Mouse (Mus musculus) ES-E14 (cell line): Measurements from ENCODE around the gene Fxyd2. TPM values are rescaled to one million over a fixed set of nuclear protein-coding genes. Genes with fewer than 3 reads are reported as not detected.

Source experiments
- DNase-seq: peaks from one replicate; pipeline ENCODE4 v3.0.0-alpha.2; 2013; ENCODE audit warnings: low read depth, low spot score
- H3K27ac ChIP-seq: 2 replicates; pipeline ENCODE4 v1.5.1; 2012; ENCODE audit warnings: low read depth, mild to moderate bottlenecking, low read length, moderate library complexity, mixed read lengths; ENCODE audit not compliant: poor library complexity, insufficient read depth, severe bottlenecking
- H3K36me3 ChIP-seq: 2 replicates; pipeline ENCODE4 v1.6.1; 2012; ENCODE audit warnings: mild to moderate bottlenecking, low read length, moderate library complexity, mixed read lengths; ENCODE audit not compliant: control insufficient read depth, poor library complexity, insufficient read depth, severe bottlenecking
- H3K4me1 ChIP-seq, 2 experiments: fragments of 150-350 bp in 1 of 2; sonication (generic) in 1 of 2; 2 replicates each; pipeline ENCODE4 v1.6.1; 2012; ENCODE audit warnings: low read length in 2 of 2, mild to moderate bottlenecking in 1 of 2, mixed read lengths in 1 of 2; ENCODE audit not compliant: control insufficient read depth in 2 of 2, insufficient read depth in 2 of 2, poor library complexity in 1 of 2
- H3K4me3 ChIP-seq, 2 experiments: fragments of 150-350 bp in 1 of 2; sonication (generic) in 1 of 2; 2 replicates each; pipeline ENCODE4 v1.5.1; 2012; ENCODE audit warnings: low read length in 2 of 2, low read depth in 1 of 2, mild to moderate bottlenecking in 1 of 2, mixed read lengths in 1 of 2; ENCODE audit not compliant: insufficient read depth in 1 of 2, poor library complexity in 1 of 2, severe bottlenecking in 1 of 2
- H3K9ac ChIP-seq: 2 replicates; pipeline ENCODE4 v1.6.1; 2012; ENCODE audit warnings: low read depth, mild to moderate bottlenecking, low read length, mixed read lengths; ENCODE audit not compliant: poor library complexity, insufficient read depth, severe bottlenecking
- H3K9me3 ChIP-seq: fragments of 150-350 bp; sonication (generic); 2 replicates; pipeline ENCODE4 v1.6.1; 2012; ENCODE audit warnings: low read depth, mild to moderate bottlenecking, low read length; ENCODE audit not compliant: control insufficient read depth, insufficient read depth
- CHD2 ChIP-seq: IDR thresholded peaks from 2 replicates; pipeline ENCODE4 v1.6.1; 2014; ENCODE audit warnings: mild to moderate bottlenecking, low read depth, low read length, inconsistent platforms
- HCFC1 ChIP-seq: IDR thresholded peaks from 2 replicates; pipeline ENCODE4 v1.6.1; 2012; ENCODE audit warnings: low read length, inconsistent platforms, borderline replicate concordance; ENCODE audit not compliant: insufficient read depth
- MAFK ChIP-seq: IDR thresholded peaks from 2 replicates; pipeline ENCODE4 v1.6.1; 2014; ENCODE audit warnings: mild to moderate bottlenecking, low read depth, low read length, inconsistent platforms; ENCODE audit not compliant: insufficient read depth
- ZC3H11A ChIP-seq: IDR thresholded peaks from 2 replicates; pipeline ENCODE4 v1.6.1; 2012; ENCODE audit warnings: low read depth, mild to moderate bottlenecking, inconsistent platforms, low read length, borderline replicate concordance
- ZNF384 ChIP-seq: IDR thresholded peaks from 2 replicates; pipeline ENCODE4 v1.6.1; 2012; ENCODE audit warnings: low read depth, low read length, inconsistent platforms
- in situ Hi-C, 2 experiments: fragments of 600-800 bp; cut with MboI; formaldehyde crosslinking; loops; one replicate each; pipeline ENCODE4 v1.15.1; 2025; ENCODE audit warnings: low sequenced_read_pairs in 2 of 2, inconsistent platforms in 1 of 2; ENCODE audit not compliant: unreplicated experiment in 2 of 2
- total RNA-seq: library from RNA; depleted of rRNA; stranded (reverse); fragments of 300-350 nt; gene quantifications from 2 replicates; pipeline ENCODE4 v1.2.3, GENCODE M21; 2012

Gene Fxyd2
- total RNA-seq, 1 experiment = 2.2 TPM

- Histone ChIP-seq H3K27ac (no peak overlapping the region), H3K4me1 (no peaks in the 10 kb centered on the region; a peak in 1 of 4 replicates), H3K9ac (no peak overlapping the region), H3K4me3 (no peak overlapping the region), H3K9me3 (no peaks in the 10 kb centered on the region), H3K36me3 (no peaks in the 10 kb centered on the region)
- no peak for TF ChIP-seq MAFK
- TF ChIP-seq CHD2 = no peak
- DNase-seq = no peak
- in situ Hi-C loops = no loop called here
Measured at GRCm38 (mm10) chr9:45440083-45440784, 40.8 kb downstream of the Fxyd2 start.

- Histone ChIP-seq H3K9ac (no peak overlapping the region), H3K4me3 (no peak overlapping the region), H3K4me1 (peaks cover 0 to 2% of the 10 kb centered on the region in 2 experiments; a peak in 2 of 4 replicates), H3K9me3 (no peaks in the 10 kb centered on the region), H3K36me3 (no peaks in the 10 kb centered on the region), H3K27ac (no peak overlapping the region)
- in situ Hi-C loops = no loop called here
- no peak for DNase-seq
- TF ChIP-seq MAFK (no peak), HCFC1 (no peak), ZC3H11A (no peak), CHD2 (no peak), ZNF384 (no peak)
Measured at GRCm38 (mm10) chr9:45444251-45444798, 44.9 kb downstream of the Fxyd2 start.

- Histone ChIP-seq H3K4me1 (peaks cover 0 to 2% of the 10 kb centered on the region in 2 experiments; a peak in 1 of 4 replicates), H3K4me3 (no peak overlapping the region), H3K27ac (no peak overlapping the region), H3K9me3 (no peaks in the 10 kb centered on the region), H3K9ac (no peak overlapping the region), H3K36me3 (no peaks in the 10 kb centered on the region)
- in situ Hi-C loops = no loop called here
- DNase-seq = no peak
- TF ChIP-seq ZC3H11A (no peak), HCFC1 (no peak), CHD2 (no peak), MAFK (no peak), ZNF384 (no peak)
Measured at GRCm38 (mm10) chr9:45449658-45450057, 50.2 kb downstream of the Fxyd2 start.

- H3K36me3 ChIP-seq = no peaks in the 10 kb centered on the region
- H3K4me3 ChIP-seq = no peak overlapping the region
- no peak for DNase-seq
- H3K4me1 ChIP-seq = peaks cover 0 to 2% of the 10 kb centered on the region in 2 experiments; a peak in 1 of 4 replicates
- no peaks in the 10 kb centered on the region for H3K9me3 ChIP-seq
- in situ Hi-C loops = no loop called here
- TF ChIP-seq MAFK (no peak), ZNF384 (no peak), HCFC1 (no peak), CHD2 (no peak), ZC3H11A (no peak)
- H3K27ac ChIP-seq = no peak overlapping the region
- H3K9ac ChIP-seq = no peak overlapping the region
Measured at GRCm38 (mm10) chr9:45451346-45451745, 51.9 kb downstream of the Fxyd2 start.
